Mouse (Mus musculus) CD4-positive, CD25-positive, alpha-beta regulatory T cell, adult 2 months (primary cell): ENCODE data around the gene Olfr157.

ENCODE experiments used
- DNase-seq: peaks from one replicate; pipeline ENCODE4 v3.0.0-alpha.2; 2012; ENCODE audit warnings: low read depth, low spot score

Olfr157 gene

DNA sequence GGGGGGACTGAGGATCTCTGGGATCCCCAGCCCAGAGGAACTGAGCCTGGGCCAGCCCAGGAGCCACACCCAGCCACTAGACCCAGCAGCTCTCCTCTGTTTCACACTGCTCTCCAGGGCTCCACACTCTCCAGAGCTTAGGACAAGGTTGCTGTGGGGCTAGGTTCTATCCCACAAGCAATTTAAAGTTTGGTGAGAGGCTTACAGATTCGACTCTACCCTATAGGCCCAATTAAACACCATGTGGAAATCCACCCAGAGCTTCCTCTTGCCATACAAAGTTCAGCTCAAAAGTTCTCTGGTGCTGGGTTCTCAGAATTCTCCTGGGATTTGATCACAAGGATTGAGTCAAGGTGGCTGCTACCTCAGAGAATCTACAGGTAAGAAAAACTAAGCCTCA lies at the start of gene Olfr157:
Olfr157 (minus strand) TSS at position 101 of the 400 bp plus-strand sequence.
- no peak for DNase-seq

DNA sequence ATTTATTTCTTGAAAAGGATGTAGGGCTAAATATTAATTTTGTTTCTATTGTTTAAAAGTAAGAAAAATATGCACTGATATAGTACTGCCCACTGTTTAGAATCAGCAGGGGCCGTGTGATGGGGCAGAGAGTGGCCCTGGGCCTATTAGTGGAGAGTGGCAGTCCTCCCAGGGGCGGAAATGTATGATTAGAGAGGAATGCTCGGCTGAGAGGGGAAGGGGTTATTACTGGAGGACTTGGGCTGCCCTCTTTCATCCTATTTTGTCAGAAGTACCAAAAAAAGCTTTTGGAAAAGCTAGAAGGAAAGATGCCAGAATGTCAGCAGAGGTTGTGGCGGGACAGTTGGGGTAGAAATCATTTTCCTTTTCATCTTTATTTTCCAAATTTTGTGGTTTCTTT lies 44.2 kb upstream of the Olfr157 start:
- no peak for DNase-seq

DNA sequence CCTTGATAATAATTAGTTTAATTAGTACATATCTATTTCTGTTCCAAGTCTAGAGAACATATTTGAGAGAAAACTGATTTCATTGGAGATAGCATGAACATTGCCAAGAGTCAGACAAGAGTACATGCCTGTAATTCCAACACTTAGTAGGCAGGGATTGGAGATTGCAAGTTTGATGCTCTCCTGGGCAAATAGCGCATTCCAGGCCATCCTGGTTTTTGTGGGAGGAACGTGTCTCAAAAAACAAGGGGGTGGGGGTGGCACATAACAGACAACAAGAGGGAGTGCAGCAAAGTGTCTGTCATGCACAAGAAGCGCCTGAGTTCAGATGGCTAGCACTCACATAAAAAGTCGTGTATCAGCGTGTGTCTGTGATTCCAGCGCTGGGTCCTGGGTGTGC lies 39.6 kb upstream of the Olfr157 start:
- DNase-seq = no peak

DNA sequence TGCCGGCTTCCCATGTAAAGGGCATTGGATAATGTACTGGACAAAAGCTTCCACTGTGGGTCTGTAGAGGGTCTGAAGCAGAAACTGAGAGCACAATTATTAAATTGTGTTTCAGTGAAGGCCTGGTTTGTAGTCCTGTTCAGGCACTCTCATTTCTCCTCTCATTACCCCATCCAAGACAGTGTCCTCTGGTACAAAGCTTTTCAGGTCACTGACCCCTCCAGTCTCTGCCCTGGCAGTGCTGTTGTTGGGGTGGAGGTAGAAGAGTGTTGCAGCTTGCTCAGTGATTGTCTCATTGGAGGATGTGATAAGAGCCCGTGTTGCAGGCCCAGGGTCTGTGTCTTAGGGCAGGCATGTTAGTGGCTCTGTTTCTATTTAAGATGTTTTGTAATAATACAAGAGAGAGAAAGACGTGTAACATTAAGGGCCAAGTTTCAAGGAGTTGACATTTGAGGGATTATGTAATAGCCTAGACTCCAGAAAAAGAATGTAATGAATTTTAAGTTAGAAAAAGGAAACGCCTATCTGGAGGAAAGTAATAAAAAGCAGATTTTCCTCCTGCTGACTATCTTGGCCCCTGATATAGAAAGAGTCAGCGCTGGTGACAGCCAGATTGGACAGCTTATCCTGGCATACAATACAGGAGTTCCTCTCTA lies 38.2 kb upstream of the Olfr157 start:
- no peak for DNase-seq

DNA sequence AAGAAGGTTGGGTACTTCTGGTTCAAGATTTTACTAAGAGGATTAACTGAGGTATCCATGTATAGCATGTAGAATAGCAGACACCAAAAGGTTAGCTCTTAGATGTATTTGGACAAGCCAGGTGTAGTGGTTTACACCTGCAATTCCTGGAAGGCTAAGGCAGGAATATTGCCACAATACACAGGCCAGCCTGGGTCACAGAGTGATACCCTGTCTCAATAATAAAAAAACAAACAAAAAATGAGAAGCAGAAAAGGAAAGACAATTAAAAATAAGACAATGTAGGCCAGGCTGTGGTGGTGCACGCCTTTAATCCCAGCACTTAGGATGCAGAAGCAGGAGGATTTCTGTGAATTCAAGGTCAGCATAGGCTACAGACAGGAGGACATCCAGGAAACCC lies 37.2 kb upstream of the Olfr157 start:
- no peak for DNase-seq

DNA sequence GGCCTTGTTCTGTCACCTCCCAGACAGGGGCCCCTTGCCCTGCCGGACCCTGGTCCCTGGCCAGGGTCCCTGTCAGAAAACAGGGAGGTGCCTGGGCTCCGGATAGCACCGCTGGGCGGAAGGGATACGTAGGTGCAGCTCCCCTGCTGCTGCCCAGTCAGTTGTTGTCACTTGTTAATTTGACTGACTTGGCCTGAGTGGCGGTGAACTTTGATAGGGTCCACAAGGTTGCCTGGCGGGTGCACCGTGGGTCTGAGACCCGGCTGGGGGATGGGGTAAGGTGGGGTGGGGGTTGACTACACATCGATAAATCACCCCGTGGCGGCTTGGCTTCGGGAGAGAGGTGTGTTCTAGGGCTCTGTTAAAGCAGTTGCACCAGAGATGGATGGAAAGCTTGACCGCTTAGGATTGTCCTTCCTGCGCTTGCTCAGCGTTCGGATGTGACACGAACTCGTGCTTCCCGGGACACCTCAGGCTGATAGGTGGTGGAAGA lies 36.0 kb upstream of the Olfr157 start:
- DNase-seq = no peak

DNA sequence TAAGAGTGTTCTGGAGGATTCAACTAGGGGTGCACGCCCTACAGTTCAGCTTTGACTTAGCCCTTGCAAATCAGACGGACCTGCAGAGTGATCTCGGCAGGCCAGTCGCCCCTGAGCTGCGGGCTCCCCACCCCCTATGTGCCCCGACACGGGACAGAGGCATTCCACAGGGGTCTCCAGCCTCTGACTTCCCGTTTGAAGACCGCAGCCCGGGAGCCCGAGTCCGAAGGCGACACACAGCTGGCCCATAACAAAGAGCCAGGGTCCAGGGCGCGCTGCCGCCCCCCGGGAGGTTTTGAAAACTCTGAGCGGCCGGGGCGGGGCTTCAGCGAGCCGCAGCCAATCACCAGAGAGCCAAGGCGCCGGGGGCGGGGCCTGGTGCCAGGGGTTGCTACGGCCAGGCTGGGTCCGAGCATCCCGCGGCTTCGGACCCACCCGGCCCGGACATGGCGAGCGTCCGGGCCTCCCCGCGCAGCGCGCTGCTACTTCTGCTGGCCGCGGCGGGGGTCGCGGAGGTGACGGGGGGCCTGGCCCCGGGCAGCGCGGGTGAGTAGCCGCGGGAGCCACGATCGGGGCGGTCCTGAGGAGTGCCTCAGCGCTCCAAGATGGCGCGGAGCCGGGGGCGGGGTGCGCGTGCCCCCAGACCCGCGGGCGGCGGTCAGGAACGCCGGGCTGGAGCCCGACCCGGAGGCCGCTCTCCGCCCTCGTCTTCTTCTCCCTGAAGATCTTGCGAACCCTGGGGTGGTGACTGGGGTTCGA lies 35.3 kb upstream of the Olfr157 start, which contains the start of gene Reck:
Reck (plus strand) TSS at position 371 of the 759 bp plus-strand sequence.
- DNase-seq = peak; percentile 78

DNA sequence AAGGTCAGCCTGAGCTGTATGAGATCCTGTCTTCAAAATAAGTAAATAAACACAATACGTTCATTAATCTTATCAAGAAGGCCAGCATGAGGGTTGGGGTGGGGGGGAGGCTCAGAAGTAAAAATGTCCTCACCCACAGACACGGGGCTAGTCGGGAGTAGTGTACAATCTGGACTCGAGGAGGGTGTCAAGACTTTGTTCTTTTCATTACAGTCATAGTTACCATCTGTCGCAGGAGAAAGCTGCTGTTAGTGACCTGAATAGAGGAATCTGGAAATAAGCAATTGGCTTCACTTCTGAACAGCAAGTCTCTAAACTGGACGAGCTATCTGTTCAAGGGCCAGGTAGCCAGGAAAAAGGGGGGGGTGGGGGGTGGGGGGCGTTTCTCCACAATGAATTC lies 34.5 kb upstream of the Olfr157 start:
- no peak for DNase-seq

DNA sequence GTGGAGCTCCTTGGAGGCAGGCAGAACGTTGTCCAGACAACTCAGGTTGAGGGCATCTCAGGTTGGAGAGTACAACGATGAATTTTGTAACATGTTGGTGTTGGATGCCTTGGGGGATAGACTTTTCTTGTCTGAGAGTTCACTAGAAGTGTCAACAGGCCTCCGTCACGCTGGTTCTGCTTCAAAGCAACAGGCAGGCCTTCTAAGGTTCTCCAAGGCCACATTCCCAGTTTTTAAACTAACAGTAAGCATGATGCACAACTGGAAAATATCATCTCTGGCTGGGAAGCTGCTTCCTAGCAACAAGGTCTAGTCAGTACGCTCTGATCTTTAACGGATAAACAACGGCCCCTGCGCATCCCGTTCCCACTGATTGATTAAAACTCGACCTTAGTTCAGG lies 29.8 kb upstream of the Olfr157 start:
- no peak for DNase-seq

DNA sequence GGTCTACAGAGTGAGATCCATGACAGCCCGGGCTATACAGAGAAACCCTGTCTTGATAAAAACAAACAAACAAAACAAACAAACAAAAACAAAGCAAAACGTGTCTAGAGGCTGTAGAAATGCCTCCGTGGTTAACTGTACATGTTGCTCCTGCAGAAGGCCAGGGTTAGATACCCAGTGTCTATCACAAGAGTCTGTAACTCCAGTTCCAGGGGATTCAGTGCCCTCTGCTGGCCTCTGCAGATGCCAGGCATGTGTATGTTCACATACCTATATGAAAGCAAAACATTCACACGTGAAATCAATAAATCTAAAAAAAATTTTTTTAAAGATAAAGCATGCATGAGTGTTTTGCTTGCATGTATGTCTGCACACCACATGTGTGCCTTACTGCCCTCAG lies 23.3 kb upstream of the Olfr157 start:
- no peak for DNase-seq

DNA sequence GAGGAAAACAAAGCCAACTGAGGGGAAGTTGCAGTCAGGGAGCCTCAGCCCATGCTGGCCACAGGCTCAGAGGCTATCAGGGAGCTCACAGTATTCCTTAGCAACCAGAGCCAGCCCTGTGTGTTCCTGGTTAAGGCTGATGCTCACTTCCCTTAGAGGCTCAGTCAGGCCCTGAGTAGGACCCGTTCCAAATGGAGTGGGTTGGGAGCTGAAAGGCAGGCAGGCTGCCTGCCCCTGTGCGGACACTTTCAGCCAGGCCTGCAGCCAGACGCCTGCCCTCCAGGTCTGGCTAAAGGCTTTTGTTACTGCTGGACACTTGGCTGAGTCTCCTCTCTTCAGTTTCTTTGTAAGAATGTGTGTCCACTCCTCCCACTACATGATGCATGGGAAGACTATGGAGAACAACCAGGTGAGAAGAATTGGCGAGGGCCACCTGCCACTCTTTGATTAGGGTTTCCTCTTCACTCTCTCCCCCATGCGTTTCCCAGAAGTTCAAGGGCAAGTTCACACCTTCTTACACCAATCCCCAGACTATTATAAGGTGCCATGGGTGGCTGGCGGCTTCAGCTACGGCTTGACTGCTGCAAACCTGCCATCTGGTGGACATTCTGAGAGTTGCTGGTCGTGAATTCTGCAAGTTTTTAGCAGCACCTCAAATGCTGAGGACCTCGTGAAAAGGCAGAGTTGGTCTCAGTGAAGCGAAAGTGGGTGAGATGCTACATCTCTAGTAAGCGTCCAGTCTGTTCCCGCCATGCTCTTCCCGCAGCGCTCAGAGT lies 20.9 kb upstream of the Olfr157 start:
- peak; percentile 80 for DNase-seq

DNA sequence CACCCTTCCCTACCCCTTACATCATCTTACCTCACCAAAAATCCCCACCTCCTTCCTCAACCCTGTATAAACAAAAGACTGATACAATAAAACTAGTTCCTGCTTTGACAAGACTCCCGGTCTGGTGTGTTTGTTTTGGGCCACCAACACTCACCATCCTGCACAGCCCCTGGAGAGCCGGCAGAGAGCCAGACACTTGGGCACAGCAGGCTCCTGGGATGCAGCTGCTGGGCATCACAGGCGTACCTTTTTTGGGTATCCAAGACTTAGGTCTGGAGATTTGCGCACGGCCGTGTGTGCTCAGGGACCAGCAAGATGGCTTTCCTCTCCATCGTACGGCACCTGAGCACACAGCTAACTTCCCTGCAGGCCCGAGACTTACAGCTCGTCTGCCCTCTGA lies 19.9 kb upstream of the Olfr157 start:
- no peak for DNase-seq

DNA sequence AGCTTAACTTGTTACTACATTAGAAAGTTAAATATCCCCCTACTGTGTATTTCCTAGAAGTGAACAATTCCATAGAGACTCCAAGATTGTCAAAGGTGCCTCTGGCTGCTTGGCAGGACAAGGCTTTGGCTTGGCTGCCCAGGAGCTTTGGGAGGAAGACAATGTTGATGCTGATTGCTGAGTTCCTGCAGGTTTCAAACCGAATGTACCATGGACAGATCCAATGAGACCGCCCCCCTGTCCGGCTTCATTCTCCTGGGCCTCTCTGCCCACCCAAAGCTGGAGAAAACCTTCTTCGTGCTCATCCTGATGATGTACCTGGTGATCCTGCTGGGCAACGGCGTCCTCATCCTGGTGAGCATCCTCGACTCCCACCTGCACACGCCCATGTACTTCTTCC lies 14.1 kb upstream of the Olfr157 start:
- DNase-seq = no peak

DNA sequence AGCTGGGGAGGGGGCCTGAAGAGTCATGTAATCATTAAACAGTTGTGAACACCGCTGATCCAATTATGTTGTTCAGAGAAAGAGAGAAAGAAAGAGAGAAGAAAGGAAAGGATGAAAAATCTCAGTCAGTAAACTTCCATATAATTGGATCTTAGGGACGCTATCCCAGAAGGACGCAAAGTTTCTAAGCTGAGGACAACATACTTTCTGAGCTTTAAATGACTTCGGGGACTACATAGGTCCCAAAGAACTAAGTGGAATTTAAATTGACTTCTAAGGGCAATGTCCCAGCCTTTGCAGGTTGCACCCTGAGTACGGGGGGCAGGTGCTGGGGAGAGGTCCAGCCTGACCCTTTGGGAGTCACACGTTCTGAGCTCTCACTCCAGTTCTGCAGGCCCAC lies 11.3 kb upstream of the Olfr157 start, which contains the start of gene Olfr155:
Olfr155 (plus strand) TSS at position 301 of the 400 bp plus-strand sequence.
- DNase-seq = no peak

DNA sequence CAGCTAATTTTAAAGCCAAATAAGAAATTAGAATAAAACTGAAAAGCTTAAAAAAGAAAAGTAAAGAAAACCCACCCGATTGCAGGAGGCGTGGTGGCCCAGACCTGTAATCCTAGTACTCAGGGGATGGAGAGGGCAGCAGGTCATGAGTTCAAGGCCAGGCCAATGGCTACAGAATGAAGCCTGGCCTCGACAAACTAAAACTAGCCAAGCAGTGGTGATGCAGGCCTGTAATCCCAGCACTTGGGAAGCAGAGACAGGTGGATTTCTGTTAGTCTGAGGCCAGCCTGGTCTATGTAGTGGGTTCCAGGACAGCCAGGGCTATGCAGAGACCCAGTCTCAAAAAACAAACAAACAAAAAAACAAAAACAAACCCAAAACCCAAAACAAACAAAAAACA lies 1.7 kb downstream of the Olfr157 start:
- DNase-seq = no peak

DNA sequence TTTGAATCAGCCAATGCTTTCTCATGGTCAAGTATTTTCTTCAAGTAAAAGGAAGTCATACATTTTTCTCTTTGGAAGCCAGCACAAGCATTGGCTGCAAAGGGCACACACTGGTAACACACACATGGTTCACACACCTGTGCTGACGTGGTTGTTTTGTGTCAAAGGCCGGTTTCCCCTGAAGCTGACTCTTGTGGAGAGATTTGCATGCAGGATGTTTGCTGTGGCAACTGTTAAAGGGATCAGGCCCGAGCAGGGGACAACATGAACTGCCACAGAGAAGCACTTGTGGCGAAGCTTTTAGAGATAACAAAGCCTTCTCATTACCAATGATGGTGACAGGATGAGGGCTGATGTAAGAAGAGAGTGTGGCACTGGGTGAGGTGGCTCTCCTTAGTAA lies 5.3 kb downstream of the Olfr157 start:
- DNase-seq = no peak

DNA sequence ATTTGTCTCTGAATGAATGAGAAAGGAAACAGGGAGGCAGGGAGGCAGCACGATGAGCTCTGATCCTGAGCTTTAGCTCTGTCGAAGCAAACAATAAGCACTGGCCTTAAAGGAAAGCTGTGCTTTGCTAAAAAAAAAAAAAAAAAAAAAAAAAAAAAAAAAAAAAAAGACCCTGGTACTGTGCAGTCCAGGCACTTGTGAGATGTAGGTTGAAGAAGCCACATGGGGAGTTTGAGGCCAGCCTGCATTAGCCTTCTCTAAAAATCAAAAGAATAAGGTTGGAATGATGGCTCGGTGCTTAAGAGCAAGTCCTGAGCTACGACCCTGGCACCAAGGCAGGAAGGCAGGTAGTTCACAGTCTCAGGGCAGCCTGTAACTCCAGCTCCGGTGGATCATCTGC lies 6.2 kb downstream of the Olfr157 start:
- DNase-seq = no peak

DNA sequence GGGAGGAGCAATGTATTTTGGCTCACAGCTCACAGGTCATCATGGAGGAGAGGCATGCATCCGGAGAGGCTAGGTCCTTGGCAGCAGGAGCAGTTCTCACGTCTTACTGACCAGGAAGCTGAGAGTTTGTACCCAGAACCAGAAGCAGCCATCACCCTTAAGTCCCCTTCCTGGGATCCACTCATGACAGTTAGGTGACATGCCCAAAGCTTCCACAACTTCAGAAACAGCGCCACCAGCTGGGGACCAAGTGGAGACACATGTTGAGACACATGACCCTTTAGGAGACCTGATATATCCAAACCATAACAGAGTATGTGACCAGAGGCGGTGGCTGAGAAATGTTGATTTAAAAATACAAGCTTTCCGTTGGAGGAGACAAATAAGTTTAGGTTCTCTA lies 8.0 kb downstream of the Olfr157 start:
- DNase-seq = peak; percentile 25

DNA sequence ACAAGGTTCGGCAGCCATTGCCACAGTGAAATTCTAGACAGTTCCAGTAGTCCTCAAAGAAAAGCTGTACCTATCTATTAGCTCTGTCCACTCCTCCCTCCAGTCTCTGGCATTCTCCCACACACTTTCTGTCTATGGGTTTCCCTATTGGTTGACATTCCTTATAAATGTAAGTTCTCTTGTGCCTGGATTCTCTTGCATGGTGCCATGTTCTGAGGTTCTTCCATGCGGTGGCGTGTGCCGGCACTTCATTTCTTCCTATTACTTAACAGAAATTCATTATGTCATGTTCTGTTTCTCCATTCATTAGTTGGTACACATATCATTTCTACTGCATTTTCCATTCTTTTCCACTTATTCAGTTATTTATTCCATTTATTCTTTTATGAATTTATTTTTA lies 11.2 kb downstream of the Olfr157 start:
- DNase-seq = no peak

DNA sequence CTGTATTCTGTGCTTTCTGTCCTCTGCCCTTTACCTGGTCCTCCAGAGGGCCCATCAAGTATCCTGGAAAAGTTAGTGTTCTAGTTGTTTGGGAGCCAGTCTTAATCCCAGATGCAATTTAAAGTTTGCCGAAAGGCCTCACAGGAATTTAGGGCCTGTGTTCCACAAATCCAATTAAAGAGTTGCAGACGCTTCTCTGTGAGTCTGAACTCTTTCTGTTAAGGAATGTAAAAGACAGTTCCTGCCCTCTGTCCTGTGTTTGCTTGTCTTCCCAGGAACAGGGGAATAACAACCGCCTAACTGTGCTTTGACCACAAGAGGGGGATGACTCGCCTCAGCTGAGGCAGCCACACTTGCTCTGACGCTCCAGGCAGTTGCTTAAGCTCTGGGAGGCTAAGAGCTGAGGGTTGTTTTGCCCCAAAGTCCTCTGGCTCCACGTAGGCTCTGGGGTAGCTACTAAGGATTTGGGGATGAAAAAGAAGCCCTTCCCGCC lies 16.1 kb downstream of the Olfr157 start, which contains the start of gene Olfr156:
Olfr156 (minus strand) TSS at position 51 of the 493 bp plus-strand sequence.
- DNase-seq = no peak

DNA sequence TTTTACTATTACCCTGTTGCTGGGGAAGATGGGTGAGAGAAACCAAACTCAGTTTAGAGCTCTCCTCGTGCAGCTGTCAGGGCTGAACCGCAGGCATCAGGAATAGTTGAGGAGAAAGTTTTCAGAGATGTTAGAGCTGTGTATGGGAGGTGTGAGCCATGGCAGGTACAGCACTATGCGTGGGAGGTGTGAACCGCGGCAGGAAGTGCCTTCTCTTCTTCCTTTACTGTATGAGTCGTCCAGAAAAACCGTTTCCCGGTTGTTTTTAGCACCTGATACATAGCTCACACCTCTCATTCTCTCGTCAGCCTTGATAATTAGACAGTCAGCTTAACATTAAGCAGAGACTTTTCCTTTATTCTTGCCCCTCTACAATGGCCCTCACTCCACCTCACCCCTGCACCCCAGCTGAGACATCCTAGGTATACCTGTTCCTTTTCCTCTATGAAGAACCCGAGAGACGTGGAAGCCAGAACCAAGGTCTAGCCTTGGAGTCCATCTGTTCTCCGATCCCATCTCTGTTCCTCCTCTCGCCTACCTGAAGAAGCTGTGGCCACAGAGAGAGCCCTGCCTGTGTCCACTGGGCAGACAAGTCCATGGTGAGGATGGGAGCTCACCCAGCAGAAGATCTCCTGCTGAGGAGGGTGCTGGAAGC lies 17.0 kb downstream of the Olfr157 start:
- DNase-seq = peak; percentile 54
